Mouse (Mus musculus) frontal cortex, postnatal 36 days (tissue): ENCODE measurements at regions not wholly inside any gene's neighbourhood (a gene's known extent, or its start where the extent isn't known, plus 50 kb on each side); places are given as distances from the start of the nearest gene placed in this dataset.

Source experiments
- DNase-seq, 2 experiments: peaks; one replicate each; pipeline ENCODE4 v3.0.0; 2022; ENCODE audit warnings: low spot score in 2 of 2

DNA sequence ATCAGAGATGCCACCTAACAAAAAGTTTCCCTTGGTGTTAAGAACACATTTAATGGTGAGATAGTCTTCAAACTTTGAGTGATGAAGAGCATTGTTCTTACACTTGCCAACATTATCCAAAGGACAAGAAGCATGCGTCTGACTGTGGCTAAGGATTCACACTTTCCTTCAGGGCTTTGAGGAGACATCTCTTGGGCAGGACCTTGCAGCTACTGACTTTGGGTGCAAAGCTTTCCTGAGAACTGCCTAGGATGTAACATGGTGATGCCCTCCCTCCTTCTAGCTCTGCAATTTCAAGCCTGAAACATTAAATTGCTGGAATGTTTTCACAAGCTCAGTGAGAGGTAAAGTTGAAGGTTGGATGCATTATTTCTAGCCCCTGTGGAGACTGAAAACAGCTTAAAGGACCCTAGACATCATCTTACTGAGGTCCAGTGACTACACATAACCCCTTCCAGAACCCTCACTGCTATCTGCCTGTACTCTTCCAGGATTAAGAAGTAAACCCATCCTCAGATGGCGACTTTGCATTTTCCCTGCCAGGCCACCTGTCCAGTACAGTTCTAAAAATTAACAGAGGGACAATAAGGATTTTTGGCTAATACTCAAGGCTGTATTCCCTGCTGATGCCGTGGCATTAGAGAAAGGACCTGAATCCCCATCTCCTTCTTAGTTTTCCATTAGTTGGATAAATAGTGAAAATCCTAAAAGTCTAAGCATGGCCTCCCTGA is 137.3 kb upstream of the Sptlc3 start:
- DNase-seq: no peak

DNA sequence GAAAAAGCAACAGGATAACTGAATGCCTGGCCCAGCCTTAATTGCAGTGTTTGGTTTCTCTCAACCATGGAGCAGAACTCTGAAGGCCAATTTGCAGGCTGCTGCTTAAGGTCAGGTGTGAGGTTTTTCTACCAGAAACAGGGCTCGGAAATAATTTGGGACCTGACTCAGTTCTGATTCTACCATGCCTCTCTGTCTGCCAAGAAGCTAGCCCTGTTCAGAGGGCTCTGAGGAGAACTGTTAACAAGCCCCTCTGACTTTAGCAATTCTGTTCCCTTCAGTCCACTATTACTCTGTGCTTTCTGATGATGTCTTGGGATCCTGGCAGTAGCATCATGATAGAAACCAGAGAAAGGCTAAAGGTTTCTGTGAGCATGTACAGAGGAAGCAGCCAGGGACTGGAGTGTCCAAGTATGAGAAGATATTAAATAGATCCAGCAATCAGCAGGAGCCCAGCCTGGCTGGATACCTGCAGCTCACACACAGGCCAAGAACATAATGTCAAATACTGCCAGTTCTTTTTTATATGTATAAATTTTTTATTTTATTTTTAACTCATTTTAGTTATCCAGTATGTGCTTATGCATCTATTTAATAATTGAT is 131.4 kb upstream of the Sptlc3 start:
- DNase-seq: no peak

DNA sequence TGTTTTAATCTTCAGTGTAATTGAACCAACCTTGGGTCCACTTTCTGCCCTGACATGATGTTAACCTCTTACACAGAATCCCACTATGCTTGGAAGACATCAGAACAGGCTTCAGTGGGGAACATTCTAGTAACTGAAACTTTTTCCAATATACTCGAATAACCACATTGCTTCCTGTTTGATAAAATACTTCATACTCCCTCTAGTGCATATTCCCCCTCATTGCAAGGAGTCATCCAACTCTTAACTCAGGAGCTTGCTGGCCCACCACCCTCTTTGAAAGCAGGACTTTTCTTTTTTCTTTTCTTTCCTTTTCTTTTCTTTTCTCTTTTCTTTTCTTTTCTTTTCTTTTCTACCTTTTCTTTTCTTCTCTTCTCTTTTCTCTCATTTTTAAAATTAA is 123.6 kb upstream of the Sptlc3 start:
- DNase-seq: peak in 1 of 2 experiments; percentile 16

DNA sequence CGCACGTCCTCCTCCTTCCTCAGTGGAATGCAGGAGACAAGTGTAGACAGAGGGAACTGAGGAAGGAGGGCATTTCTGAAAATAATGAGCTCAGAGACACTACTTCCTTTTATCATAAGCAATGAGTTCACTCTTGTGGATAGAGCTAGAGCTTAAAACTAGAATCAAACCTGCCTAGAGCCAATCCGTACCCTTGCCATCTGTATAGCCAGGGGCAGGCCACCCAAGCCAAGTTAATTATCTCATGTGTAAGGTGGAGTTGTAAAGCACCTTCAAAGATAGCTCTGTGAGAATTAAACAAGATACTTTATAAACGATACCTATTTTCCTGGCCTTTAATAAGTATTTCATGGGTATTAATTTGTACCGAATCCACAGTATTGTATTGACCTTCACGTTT is 113.4 kb upstream of the Sptlc3 start:
- DNase-seq: no peak

DNA sequence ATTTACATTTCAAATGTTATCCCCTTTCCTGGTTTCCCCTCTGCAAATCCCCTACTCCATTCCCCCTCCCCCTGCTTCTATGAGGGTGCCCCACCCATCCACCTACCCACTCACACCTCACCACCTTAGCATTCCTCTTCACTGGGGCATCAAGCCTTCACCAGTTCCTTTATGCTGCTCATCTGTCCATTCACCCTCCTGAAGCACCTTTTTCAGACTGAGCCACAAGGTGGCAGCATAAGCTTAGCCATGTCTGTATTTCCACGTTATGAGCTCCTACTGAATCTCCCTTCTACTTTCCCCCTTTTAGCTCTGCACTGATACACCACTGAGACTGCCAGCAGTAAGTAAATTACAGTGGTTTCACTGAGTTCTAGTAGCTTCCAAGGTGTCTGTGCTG is 112.1 kb upstream of the Sptlc3 start:
- peak; percentile 78 to 91 for DNase-seq

DNA sequence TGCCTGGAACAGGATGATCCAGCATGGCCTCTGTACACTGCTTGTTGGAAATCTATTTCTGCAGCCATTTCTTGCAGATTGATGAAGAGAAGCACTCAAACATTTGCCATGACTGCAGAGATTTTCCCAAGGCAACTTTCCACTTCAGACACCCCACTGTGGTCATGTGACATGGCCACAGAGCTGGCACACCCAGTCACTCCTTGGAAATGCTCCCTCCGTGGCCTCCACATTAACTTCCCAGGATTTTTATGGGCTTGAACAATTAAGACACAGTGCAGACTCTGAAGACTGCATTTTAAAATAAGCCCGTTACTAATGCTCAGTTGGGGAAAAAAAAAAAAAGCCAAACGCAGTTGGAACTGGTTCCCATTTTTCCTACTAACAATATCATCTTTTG is 80.2 kb upstream of the Sptlc3 start:
- DNase-seq: no peak

DNA sequence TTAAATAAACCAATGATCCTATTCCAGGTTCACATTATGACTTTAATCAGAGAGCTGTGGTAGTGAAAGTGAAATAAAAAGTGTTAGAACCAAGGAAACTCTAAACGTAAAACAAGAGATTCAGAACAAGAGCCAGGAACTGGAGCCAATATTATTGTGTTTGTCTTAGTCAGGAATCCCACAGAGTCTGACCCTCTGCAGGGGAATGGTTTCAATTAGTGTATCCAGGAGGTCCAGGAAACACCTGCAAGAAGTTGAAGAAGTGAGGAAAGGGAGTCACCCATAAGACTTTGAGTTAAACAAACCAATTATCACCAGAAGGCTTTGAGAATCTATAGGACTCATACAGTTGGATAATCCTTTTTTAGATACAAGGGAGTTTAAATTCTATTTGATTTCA is 76.2 kb upstream of the Sptlc3 start:
- DNase-seq: no peak

DNA sequence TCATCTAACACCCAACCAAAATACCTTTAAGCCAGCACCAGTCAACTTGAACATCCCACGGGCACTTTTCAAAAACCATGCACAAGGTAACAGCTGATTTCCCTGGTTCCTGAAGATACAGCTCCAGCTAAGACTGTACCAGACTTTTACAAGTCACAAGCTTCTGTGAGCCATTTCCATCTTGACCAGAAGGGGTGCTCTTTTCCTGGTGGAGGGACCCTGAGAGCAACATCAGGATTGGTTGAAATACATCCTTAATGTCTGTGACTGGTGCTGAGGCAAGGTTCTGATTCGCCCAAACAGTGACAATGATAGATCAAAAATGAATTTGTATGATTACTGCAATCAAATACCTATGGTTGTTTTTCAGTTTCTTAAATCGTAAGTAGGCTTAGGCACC is 71.0 kb upstream of the Sptlc3 start:
- peak in 1 of 2 experiments; percentile 7 for DNase-seq

DNA sequence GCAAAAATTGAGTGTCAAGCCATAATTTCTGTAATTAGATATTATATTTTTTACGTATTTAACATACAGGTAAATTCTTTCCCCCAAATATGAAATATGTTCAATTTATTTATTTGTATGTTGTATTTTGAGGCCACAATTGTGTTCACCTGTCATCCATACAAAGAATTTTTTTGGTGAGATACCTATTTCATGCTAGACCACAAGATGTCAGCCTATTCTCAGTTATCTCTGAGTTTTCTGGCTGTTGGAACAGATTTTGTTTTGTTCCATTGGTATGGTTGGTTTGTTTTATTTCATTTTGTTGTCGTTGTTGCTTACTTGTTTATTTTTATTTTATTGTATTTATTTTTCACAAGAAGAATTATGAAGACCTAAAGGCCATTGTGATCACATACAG is 70.3 kb upstream of the Sptlc3 start:
- DNase-seq: peak in 1 of 2 experiments; percentile 3
